Mouse (Mus musculus): ENCODE measurements around the gene Cdk11b. TPM values are rescaled to one million over a fixed set of nuclear protein-coding genes. Genes with fewer than 3 reads are reported as not detected.
A peak's percentile ranks its signal among the peaks of the same experiment; 100 is the strongest.

Cdk11b gene
- total and polyA plus RNA-seq, 3 experiments, result 15.6 to 82.0 (median 26.6) TPM

- peaks cover 0 to 28% of the 10 kb centered on the region in 2 experiments; a peak in 2 of 4 replicates for H3K4me1 ChIP-seq (ENCODE audit: control insufficient read depth in 1 of 2, insufficient read depth in 2 of 2)
- no peak overlapping the region for H3K4me3 ChIP-seq (replicated peaks in 1 of 3; ENCODE audit: low read depth in 2 of 3, low read length in 2 of 3, poor library complexity in 1 of 3)
- H3K4me2 ChIP-seq (ENCODE audit: insufficient read depth, low read depth, poor library complexity, severe bottlenecking), result no peak overlapping the region
- H3K36me3 ChIP-seq (replicated peaks in 1 of 2; ENCODE audit: control insufficient read depth in 1 of 2, insufficient read depth in 1 of 2, low read length in 1 of 2), result peaks cover 47 to 84% of the 10 kb centered on the region in 2 experiments
- DNase-seq (ENCODE audit: extremely low read depth), result no peak
- H3K79me2 ChIP-seq (replicated peaks; ENCODE audit: control insufficient read depth, extremely low read depth, insufficient read depth, poor library complexity, severe bottlenecking), result peaks cover 24% of the 10 kb centered on the region
- no peak for TF ChIP-seq ZMIZ1 (IDR thresholded peaks at IDR 0.05; ENCODE audit: low read depth, low read length)
- H3K9ac ChIP-seq (ENCODE audit: insufficient read depth, low read depth), result no peak overlapping the region
- in situ Hi-C loops (cut with MboI; ENCODE audit: low pct_ligation_motif_present, low pct_unique_long_range_greater_than_20kb, low sequenced_read_pairs), result loop anchor here (10.0 kb wide), 1 partner anchor 213 kb away; the partner anchor contains the start of gene Prkcz
- H3K27me3 ChIP-seq (replicated peaks), result no peaks in the 10 kb centered on the region
- no peaks in the 10 kb centered on the region for H3K9me3 ChIP-seq (replicated peaks; ENCODE audit: low read length)
- no peak overlapping the region for H3K27ac ChIP-seq (ENCODE audit: insufficient read depth, low read depth)
- dilution Hi-C loops (cut with MboI; ENCODE audit: extremely low pct_ligation_motif_present, extremely low pct_unique_long_range_greater_than_20kb, low sequenced_read_pairs), result no loop called here
Observed at GRCm38 (mm10) chr4:155577741-155578140, 46.9 kb upstream of the Cdk11b start.

GRCm38 (mm10) chr4:155578336-155579125 is 46.1 kb upstream of the Cdk11b start:
- peaks cover 53 to 83% of the 10 kb centered on the region in 2 experiments for H3K36me3 ChIP-seq (replicated peaks in 1 of 2; ENCODE audit: control insufficient read depth in 1 of 2, insufficient read depth in 1 of 2, low read length in 1 of 2)
- in situ Hi-C loops (cut with MboI; ENCODE audit: low pct_ligation_motif_present, low pct_unique_long_range_greater_than_20kb, low sequenced_read_pairs) (loop anchor here (10.0 kb wide), 1 partner anchor 214 kb away; the partner anchor contains the start of gene Prkcz), dilution Hi-C loops (cut with MboI; ENCODE audit: extremely low pct_ligation_motif_present, extremely low pct_unique_long_range_greater_than_20kb, low sequenced_read_pairs) (no loop called here)
- H3K4me2 ChIP-seq (ENCODE audit: insufficient read depth, low read depth, poor library complexity, severe bottlenecking), result no peak overlapping the region
- H3K27ac ChIP-seq (ENCODE audit: insufficient read depth, low read depth), result no peak overlapping the region
- peaks cover 16% of the 10 kb centered on the region for H3K79me2 ChIP-seq (replicated peaks; ENCODE audit: control insufficient read depth, extremely low read depth, insufficient read depth, poor library complexity, severe bottlenecking)
- DNase-seq (ENCODE audit: extremely low read depth), result no peak
- no peaks in the 10 kb centered on the region for H3K9me3 ChIP-seq (replicated peaks; ENCODE audit: low read length)
- H3K4me1 ChIP-seq (ENCODE audit: control insufficient read depth in 1 of 2, insufficient read depth in 2 of 2), result peaks cover 0 to 21% of the 10 kb centered on the region in 2 experiments; a peak in 2 of 4 replicates
- TF ChIP-seq JUND (conservative IDR thresholded peaks at IDR 0.05; ENCODE audit: low read depth, low read length) (no peak), MYC (IDR thresholded peaks at IDR 0.05; ENCODE audit: low read depth, low read length) (no peak), MAFK (IDR thresholded peaks at IDR 0.05; ENCODE audit: insufficient replicate concordance, low read length) (no peak), CHD2 (IDR thresholded peaks at IDR 0.05; ENCODE audit: low read length) (no peak), ZNF384 (IDR thresholded peaks at IDR 0.05; ENCODE audit: low read depth, low read length) (no peak), SMC3 (IDR thresholded peaks at IDR 0.05; ENCODE audit: low read depth, low read length) (no peak), ZKSCAN1 (IDR thresholded peaks at IDR 0.05; ENCODE audit: borderline replicate concordance, low read depth, low read length) (no peak), MAZ (IDR thresholded peaks at IDR 0.05; ENCODE audit: low read depth, low read length) (no peak)
- H3K4me3 ChIP-seq (replicated peaks in 1 of 3; ENCODE audit: low read depth in 2 of 3, low read length in 2 of 3, poor library complexity in 1 of 3), result no peak overlapping the region
- no peaks in the 10 kb centered on the region for H3K27me3 ChIP-seq (replicated peaks)
- no peak overlapping the region for H3K9ac ChIP-seq (ENCODE audit: insufficient read depth, low read depth)

- dilution Hi-C loops (cut with MboI; ENCODE audit: extremely low pct_ligation_motif_present, extremely low pct_unique_long_range_greater_than_20kb, low sequenced_read_pairs), result no loop called here
- Histone ChIP-seq H3K4me2 (ENCODE audit: insufficient read depth, low read depth, poor library complexity, severe bottlenecking) (no peak overlapping the region), H3K36me3 (replicated peaks in 1 of 2; ENCODE audit: control insufficient read depth in 1 of 2, insufficient read depth in 1 of 2, low read length in 1 of 2) (peaks cover 71 to 92% of the 10 kb centered on the region in 2 experiments), H3K27me3 (replicated peaks) (no peaks in the 10 kb centered on the region), H3K4me3 (replicated peaks in 1 of 3; ENCODE audit: low read depth in 2 of 3, low read length in 2 of 3, poor library complexity in 1 of 3) (no peak overlapping the region), H3K27ac (ENCODE audit: insufficient read depth, low read depth) (no peak overlapping the region), H3K9ac (ENCODE audit: insufficient read depth, low read depth) (no peak overlapping the region), H3K4me1 (ENCODE audit: control insufficient read depth in 1 of 2, insufficient read depth in 2 of 2) (peaks cover 0 to 7% of the 10 kb centered on the region in 2 experiments; a peak in 2 of 4 replicates), H3K79me2 (replicated peaks; ENCODE audit: control insufficient read depth, extremely low read depth, insufficient read depth, poor library complexity, severe bottlenecking) (0 out of 2 replicates have a peak, but pooled peaks cover 3% of the 10 kb centered on the region), H3K9me3 (replicated peaks; ENCODE audit: low read length) (no peaks in the 10 kb centered on the region)
- peak; percentile 34 for DNase-seq (ENCODE audit: extremely low read depth)
- TF ChIP-seq NELFE (IDR thresholded peaks at IDR 0.05; ENCODE audit: low read depth, low read length) (no peak), SMC3 (IDR thresholded peaks at IDR 0.05; ENCODE audit: low read depth, low read length) (peak; percentile 74), SIN3A (IDR thresholded peaks at IDR 0.05; ENCODE audit: low read length) (no peak), MEF2A (IDR thresholded peaks at IDR 0.05; ENCODE audit: borderline replicate concordance, low read depth, low read length) (no peak), MXI1 (IDR thresholded peaks at IDR 0.05; ENCODE audit: low read depth, low read length) (no peak), CTCF (conservative IDR thresholded peaks at IDR 0.05 in 1 of 2, IDR thresholded peaks at IDR 0.05 in 1 of 2; ENCODE audit: low read depth in 2 of 2, low read length in 2 of 2) (peak; percentile 68 to 70), RAD21 (IDR thresholded peaks at IDR 0.05; ENCODE audit: low read depth, low read length) (peak; percentile 34)
- in situ Hi-C loops (cut with MboI; ENCODE audit: low pct_ligation_motif_present, low pct_unique_long_range_greater_than_20kb, low sequenced_read_pairs), result no loop called here
Observed at GRCm38 (mm10) chr4:155580420-155580819, 44.2 kb upstream of the Cdk11b start.

Measured in CH12.LX (cell line).